Mouse (Mus musculus): ENCODE results near the gene 1700016C15Rik. TPM values are rescaled to one million over a fixed set of nuclear protein-coding genes. Genes with fewer than 3 reads are reported as not detected.

The 1700016C15Rik gene
- total and polyA plus RNA-seq, 2 experiments from 2014 or later, result not detected

DNA sequence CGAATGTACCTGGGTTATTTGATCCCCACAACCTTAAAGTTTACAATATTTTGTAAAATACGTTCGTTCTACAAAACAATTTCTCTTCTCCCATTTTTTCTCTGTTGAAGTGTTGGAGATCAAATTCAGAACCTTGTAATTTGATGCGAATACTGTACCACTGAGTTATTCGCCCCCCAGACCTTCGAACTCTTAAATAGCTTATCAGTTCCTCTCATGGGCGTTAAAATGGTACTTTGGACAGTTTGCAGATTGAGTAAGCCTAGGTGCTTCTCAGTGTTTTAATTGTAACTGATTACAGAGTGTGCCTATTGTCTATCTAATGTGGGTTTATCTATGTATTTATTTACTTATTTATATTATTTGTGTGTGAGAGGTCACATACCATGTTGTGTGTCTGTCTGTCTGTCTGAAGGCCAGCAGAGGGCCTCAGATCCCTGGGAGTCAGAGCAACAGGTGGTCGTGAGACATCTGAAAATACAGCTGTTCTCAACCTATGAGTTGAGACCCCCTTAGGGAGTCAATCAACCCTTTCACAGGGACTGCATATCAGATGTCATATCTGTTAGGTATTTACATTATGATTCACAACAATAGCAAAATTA, 67.6 kb downstream of the 1700016C15Rik start:
- DNase-seq (ENCODE audit: low spot score), result no peak
- WGBS, result 76% methylated on average over 8 of the region's 8 CpGs

More for the DNA sequence above, 67.6 kb downstream of the 1700016C15Rik start:
- no peaks in the 10 kb centered on the region; the same call in 1 of the 2 replicates for H3K4me1 ChIP-seq (ENCODE audit: insufficient read depth, low read length)
- H3K4me3 ChIP-seq (ENCODE audit: low read depth, low read length), result no peak overlapping the region
- H3K36me3 ChIP-seq (ENCODE audit: insufficient read depth, low read length), result no peaks in the 10 kb centered on the region
- no peaks in the 10 kb centered on the region for H3K27me3 ChIP-seq (ENCODE audit: insufficient read depth, low read length)
- no peak overlapping the region for H3K9ac ChIP-seq (replicated peaks; ENCODE audit: low read length, poor library complexity, severe bottlenecking)
- H3K27ac ChIP-seq (ENCODE audit: low read depth, low read length), result no peak overlapping the region
- H3K4me2 ChIP-seq (ENCODE audit: low read depth, low read length, poor library complexity, severe bottlenecking), result 0 out of 2 replicates have a peak overlapping the region, but pooled peaks have one; percentile 68
- H3K9me3 ChIP-seq (ENCODE audit: low read length), result no peaks in the 10 kb centered on the region
- no peak for ATAC-seq (ENCODE audit: low FRiP score)
- peak; percentile 35; the same call in 1 of the 2 replicates for TF ChIP-seq CTCF (IDR thresholded peaks at IDR 0.05)

Other genes with a start within 250 kb of the 1700016C15Rik start
- gene Adss, start 66.7 kb downstream of the 1700016C15Rik start, total RNA-seq (2014; rRNA removed), result 62.9 and 81.3 TPM in 2 replicates
- gene Adss, start 66.7 kb downstream of the 1700016C15Rik start, polyA plus RNA-seq (2015; fragmentation: Nextera tagmentation; extraction: Ambion mirVana), result 49.6 and 52.6 TPM in 2 replicates

All from midbrain, postnatal 0 days (tissue).